Mouse (Mus musculus) liver, embryonic 14.5 days (tissue): Measurements from ENCODE around the gene Gdpd4.

ENCODE experiments used
- CTCF ChIP-seq: IDR thresholded peaks from 2 replicates; pipeline ENCODE4 v1.5.1; 2016; ENCODE audit warnings: antibody characterized with exemption, low read depth, control low read depth
- EP300 ChIP-seq: IDR thresholded peaks from 2 replicates; pipeline ENCODE4 v1.6.1; 2016; ENCODE audit warnings: antibody characterized with exemption, low read depth

- TF ChIP-seq CTCF (no peak), EP300 (no peak)
These were observed 47.4 kb upstream of the Gdpd4 start for GRCm38 (mm10) chr7:97872396-97872795.
